Mouse (Mus musculus) hindbrain, embryonic 15.5 days (tissue): ENCODE measurements around the gene Slc4a10. TPM values are rescaled to one million over a fixed set of nuclear protein-coding genes. Genes with fewer than 3 reads are reported as not detected.
A peak's percentile ranks its signal among the peaks of the same experiment; 100 is the strongest.

Experiments
- ATAC-seq: fragments of 200-750 bp; cut with Nextera tagmentation; 2 replicates; pipeline ENCODE4 v1.8.0; 2017; ENCODE audit warnings: low read depth, moderate number of reproducible peaks, moderate TSS enrichment; ENCODE audit not compliant: low FRiP score
- H3K27ac ChIP-seq: fragments of 300-500 bp; sonication (generic); replicated peaks from 2 replicates; pipeline ENCODE4 v1.5.1; 2015; ENCODE audit warnings: mild to moderate bottlenecking, inconsistent platforms
- H3K27me3 ChIP-seq: fragments of 300-500 bp; sonication (generic); 2 replicates; pipeline ENCODE4 v1.6.1; 2015; ENCODE audit warnings: control low read depth, inconsistent platforms
- H3K36me3 ChIP-seq: fragments of 300-500 bp; sonication (generic); 2 replicates; pipeline ENCODE4 v1.6.1; 2015; ENCODE audit warnings: control low read depth, inconsistent platforms
- H3K4me1 ChIP-seq: fragments of 300-500 bp; sonication (generic); replicated peaks from 2 replicates; pipeline ENCODE4 v1.6.1; 2015; ENCODE audit warnings: control low read depth, inconsistent platforms
- H3K4me2 ChIP-seq: fragments of 300-500 bp; sonication (generic); 2 replicates; pipeline ENCODE4 v1.6.1; 2015; ENCODE audit warnings: moderate library complexity, mild to moderate bottlenecking, inconsistent platforms
- H3K4me3 ChIP-seq: fragments of 300-500 bp; sonication (generic); 2 replicates; pipeline ENCODE4 v1.5.1; 2015; ENCODE audit warnings: mild to moderate bottlenecking, inconsistent platforms
- H3K9ac ChIP-seq: fragments of 300-500 bp; sonication (generic); 2 replicates; pipeline ENCODE4 v1.6.1; 2015; ENCODE audit warnings: inconsistent platforms
- H3K9me3 ChIP-seq: fragments of 300-500 bp; sonication (generic); 2 replicates; pipeline ENCODE4 v1.6.1; 2016; ENCODE audit warnings: control low read depth, inconsistent platforms
- WGBS: fragments of 180-500 bp; shearing (Covaris S2); methylation state at CpG from one replicate; pipeline ENCODE4 v1.1.7; 2015; 5-methylcytosine and 5-hydroxymethylcytosine counted together
- polyA plus RNA-seq: library from polyadenylated mRNA; unstranded; fragments of >200 nt; fragmentation: Nextera tagmentation; extraction: Ambion mirVana; gene quantifications from 2 replicates; pipeline ENCODE4 v1.2.1, GENCODE M21; 2015

Slc4a10 gene
- polyA plus RNA-seq, 1 experiment from 2014 or later = 24.5 TPM

- Histone ChIP-seq H3K9ac (no peak overlapping the region), H3K27ac (no peak overlapping the region), H3K4me2 (no peak overlapping the region), H3K9me3 (no peaks in the 10 kb centered on the region), H3K4me1 (0 out of 2 replicates have a peak, but pooled peaks cover 4% of the 10 kb centered on the region), H3K27me3 (no peaks in the 10 kb centered on the region), H3K4me3 (no peak overlapping the region), H3K36me3 (no peaks in the 10 kb centered on the region)
- WGBS = 68% methylated on average over 8 of the region's 8 CpGs
- peak; percentile 59; the same call in 1 of the 2 replicates for ATAC-seq
These were observed 286.2 kb downstream of the Slc4a10 start for GRCm38 (mm10) chr2:62332465-62332864.

- H3K4me3 ChIP-seq = no peak overlapping the region
- no peaks in the 10 kb centered on the region for H3K27me3 ChIP-seq
- no peaks in the 10 kb centered on the region for H3K36me3 ChIP-seq
- 83% methylated on average over 4 of the region's 4 CpGs for WGBS
- H3K9me3 ChIP-seq = no peaks in the 10 kb centered on the region
- no peak for ATAC-seq
- 0 out of 2 replicates have a peak, but pooled peaks cover 4% of the 10 kb centered on the region for H3K4me1 ChIP-seq
- H3K27ac ChIP-seq = no peak overlapping the region
- no peak overlapping the region for H3K4me2 ChIP-seq
- H3K9ac ChIP-seq = no peak overlapping the region
These were observed 288.4 kb downstream of the Slc4a10 start for GRCm38 (mm10) chr2:62334397-62335243.

- Histone ChIP-seq H3K4me1 (peaks cover 4% of the 10 kb centered on the region; the same call in 1 of the 2 replicates), H3K27me3 (no peaks in the 10 kb centered on the region), H3K9me3 (no peaks in the 10 kb centered on the region), H3K27ac (no peak overlapping the region), H3K4me3 (no peak overlapping the region), H3K4me2 (no peak overlapping the region), H3K9ac (no peak overlapping the region), H3K36me3 (no peaks in the 10 kb centered on the region)
- ATAC-seq = no peak
- WGBS = 88% methylated on average over 7 of the region's 7 CpGs
These were observed 290.8 kb downstream of the Slc4a10 start for GRCm38 (mm10) chr2:62337086-62337485.

- H3K9me3 ChIP-seq = no peaks in the 10 kb centered on the region
- 69% methylated on average over 4 of the region's 4 CpGs for WGBS
- no peaks in the 10 kb centered on the region; the same call in 1 of the 2 replicates for H3K4me1 ChIP-seq
- no peaks in the 10 kb centered on the region for H3K36me3 ChIP-seq
- H3K27me3 ChIP-seq = no peaks in the 10 kb centered on the region
- no peak overlapping the region for H3K4me2 ChIP-seq
- ATAC-seq = no peak
- H3K27ac ChIP-seq = no peak overlapping the region
- no peak overlapping the region for H3K9ac ChIP-seq
- H3K4me3 ChIP-seq = no peak overlapping the region
These were observed 293.1 kb downstream of the Slc4a10 start for GRCm38 (mm10) chr2:62339222-62339944.

GRCm38 (mm10) chr2:62341061-62341733 is 294.9 kb downstream of the Slc4a10 start:
- Histone ChIP-seq H3K4me2 (peak overlapping the region; percentile 50), H3K9ac (no peak overlapping the region), H3K4me1 (no peaks in the 10 kb centered on the region; the same call in 1 of the 2 replicates), H3K27me3 (no peaks in the 10 kb centered on the region), H3K4me3 (peak overlapping the region; percentile 12; the same call in 1 of the 2 replicates), H3K36me3 (no peaks in the 10 kb centered on the region), H3K27ac (peak overlapping the region; percentile 42; the same call in 1 of the 2 replicates), H3K9me3 (no peaks in the 10 kb centered on the region)
- no peak for ATAC-seq
- 69% methylated on average over 3 of the region's 3 CpGs for WGBS

- Histone ChIP-seq H3K27me3 (no peaks in the 10 kb centered on the region), H3K4me2 (peak overlapping the region; percentile 50), H3K9me3 (no peaks in the 10 kb centered on the region), H3K9ac (no peak overlapping the region), H3K4me3 (peak overlapping the region; percentile 12; the same call in 1 of the 2 replicates), H3K4me1 (no peaks in the 10 kb centered on the region; the same call in 1 of the 2 replicates), H3K36me3 (no peaks in the 10 kb centered on the region), H3K27ac (peak overlapping the region; percentile 42; the same call in 1 of the 2 replicates)
- ATAC-seq = peak; percentile 79
- 20% methylated on average over 14 of the region's 14 CpGs for WGBS
These were observed 295.5 kb downstream of the Slc4a10 start for GRCm38 (mm10) chr2:62341734-62342128.

GRCm38 (mm10) chr2:62344367-62344766 is 298.1 kb downstream of the Slc4a10 start:
- no peak for ATAC-seq
- Histone ChIP-seq H3K36me3 (no peaks in the 10 kb centered on the region), H3K4me1 (no peaks in the 10 kb centered on the region; the same call in 1 of the 2 replicates), H3K9me3 (no peaks in the 10 kb centered on the region), H3K4me3 (no peak overlapping the region), H3K27ac (no peak overlapping the region), H3K27me3 (no peaks in the 10 kb centered on the region), H3K4me2 (no peak overlapping the region), H3K9ac (no peak overlapping the region)
- 58% methylated on average over 6 of the region's 6 CpGs for WGBS

- no peak overlapping the region for H3K9ac ChIP-seq
- H3K27ac ChIP-seq = no peak overlapping the region
- no peak overlapping the region for H3K4me2 ChIP-seq
- no peaks in the 10 kb centered on the region for H3K36me3 ChIP-seq
- no peak for ATAC-seq
- H3K4me1 ChIP-seq = no peaks in the 10 kb centered on the region; the same call in 1 of the 2 replicates
- 25% methylated on average over 1 of the region's 1 CpGs for WGBS
- H3K9me3 ChIP-seq = no peaks in the 10 kb centered on the region
- H3K27me3 ChIP-seq = no peaks in the 10 kb centered on the region
- H3K4me3 ChIP-seq = no peak overlapping the region
These were observed 300.5 kb downstream of the Slc4a10 start for GRCm38 (mm10) chr2:62346771-62347170.

- H3K4me3 ChIP-seq = no peak overlapping the region
- no peaks in the 10 kb centered on the region for H3K27me3 ChIP-seq
- H3K27ac ChIP-seq = no peak overlapping the region
- no peak overlapping the region for H3K4me2 ChIP-seq
- H3K9ac ChIP-seq = no peak overlapping the region
- H3K9me3 ChIP-seq = no peaks in the 10 kb centered on the region
- no peak for ATAC-seq
- H3K36me3 ChIP-seq = no peaks in the 10 kb centered on the region
- 93% methylated on average over 9 of the region's 9 CpGs for WGBS
- no peaks in the 10 kb centered on the region for H3K4me1 ChIP-seq
These were observed 301.5 kb downstream of the Slc4a10 start for GRCm38 (mm10) chr2:62347762-62348161.

- 79% methylated on average over 3 of the region's 3 CpGs for WGBS
- no peak overlapping the region for H3K9ac ChIP-seq
These were observed 305.8 kb downstream of the Slc4a10 start for GRCm38 (mm10) chr2:62352035-62352434.

GRCm38 (mm10) chr2:62355766-62356165 is 309.5 kb downstream of the Slc4a10 start:
- Histone ChIP-seq H3K36me3 (no peaks in the 10 kb centered on the region), H3K9me3 (no peaks in the 10 kb centered on the region), H3K4me1 (no peaks in the 10 kb centered on the region), H3K9ac (no peak overlapping the region), H3K27ac (no peak overlapping the region), H3K4me3 (no peak overlapping the region), H3K4me2 (no peak overlapping the region), H3K27me3 (no peaks in the 10 kb centered on the region)
- no peak for ATAC-seq
- 30% methylated on average over 6 of the region's 6 CpGs for WGBS

More at GRCm38 (mm10) chr2:62352035-62352434, 305.8 kb downstream of the Slc4a10 start:
- Histone ChIP-seq H3K9me3 (no peaks in the 10 kb centered on the region), H3K36me3 (no peaks in the 10 kb centered on the region), H3K4me1 (no peaks in the 10 kb centered on the region), H3K4me3 (no peak overlapping the region), H3K4me2 (no peak overlapping the region), H3K27ac (no peak overlapping the region), H3K27me3 (no peaks in the 10 kb centered on the region)
- ATAC-seq = no peak
